Mouse (Mus musculus) liver, embryonic 15.5 days (tissue): ENCODE measurements at regions not wholly inside any gene's neighbourhood (a gene's known extent, or its start where the extent isn't known, plus 50 kb on each side); places are given as distances from the start of the nearest gene placed in this dataset.

Source experiments
- ATAC-seq: fragments of 200-750 bp; cut with Nextera tagmentation; 2 replicates; pipeline ENCODE4 v1.8.0; 2017; ENCODE audit warnings: moderate number of reproducible peaks, mild to moderate bottlenecking, moderate library complexity; ENCODE audit not compliant: insufficient read depth
- H3K27ac ChIP-seq: fragments of 300-500 bp; sonication (generic); replicated peaks from 2 replicates; pipeline ENCODE4 v1.5.1; 2015; ENCODE audit warnings: mild to moderate bottlenecking, inconsistent platforms
- H3K27me3 ChIP-seq: fragments of 300-500 bp; sonication (generic); 2 replicates; pipeline ENCODE4 v1.6.1; 2015; ENCODE audit warnings: mild to moderate bottlenecking, inconsistent platforms
- H3K36me3 ChIP-seq: fragments of 300-500 bp; sonication (generic); replicated peaks from 2 replicates; pipeline ENCODE4 v1.6.1; 2015; ENCODE audit warnings: moderate library complexity, mild to moderate bottlenecking, inconsistent platforms
- H3K4me1 ChIP-seq: fragments of 300-500 bp; sonication (generic); replicated peaks from 2 replicates; pipeline ENCODE4 v1.6.1; 2015; ENCODE audit warnings: inconsistent platforms
- H3K4me2 ChIP-seq: fragments of 300-500 bp; sonication (generic); 2 replicates; pipeline ENCODE4 v1.6.1; 2015; ENCODE audit warnings: moderate library complexity, mild to moderate bottlenecking, inconsistent platforms
- H3K4me3 ChIP-seq: fragments of 300-500 bp; sonication (generic); replicated peaks from 2 replicates; pipeline ENCODE4 v1.5.1; 2015; ENCODE audit warnings: mild to moderate bottlenecking, inconsistent platforms
- H3K9ac ChIP-seq: fragments of 300-500 bp; sonication (generic); 2 replicates; pipeline ENCODE4 v1.6.1; 2015; ENCODE audit warnings: moderate library complexity, mild to moderate bottlenecking, inconsistent platforms
- H3K9me3 ChIP-seq: fragments of 300-500 bp; sonication (generic); replicated peaks from 2 replicates; pipeline ENCODE4 v1.6.1; 2016; ENCODE audit warnings: inconsistent platforms
- WGBS: fragments of 180-500 bp; shearing (Covaris S2); methylation state at CpG from one replicate; pipeline ENCODE4 v1.1.7; 2015; ENCODE audit warnings: mixed read lengths; ENCODE audit not compliant: insufficient replicate concordance; 5-methylcytosine and 5-hydroxymethylcytosine counted together

DNA sequence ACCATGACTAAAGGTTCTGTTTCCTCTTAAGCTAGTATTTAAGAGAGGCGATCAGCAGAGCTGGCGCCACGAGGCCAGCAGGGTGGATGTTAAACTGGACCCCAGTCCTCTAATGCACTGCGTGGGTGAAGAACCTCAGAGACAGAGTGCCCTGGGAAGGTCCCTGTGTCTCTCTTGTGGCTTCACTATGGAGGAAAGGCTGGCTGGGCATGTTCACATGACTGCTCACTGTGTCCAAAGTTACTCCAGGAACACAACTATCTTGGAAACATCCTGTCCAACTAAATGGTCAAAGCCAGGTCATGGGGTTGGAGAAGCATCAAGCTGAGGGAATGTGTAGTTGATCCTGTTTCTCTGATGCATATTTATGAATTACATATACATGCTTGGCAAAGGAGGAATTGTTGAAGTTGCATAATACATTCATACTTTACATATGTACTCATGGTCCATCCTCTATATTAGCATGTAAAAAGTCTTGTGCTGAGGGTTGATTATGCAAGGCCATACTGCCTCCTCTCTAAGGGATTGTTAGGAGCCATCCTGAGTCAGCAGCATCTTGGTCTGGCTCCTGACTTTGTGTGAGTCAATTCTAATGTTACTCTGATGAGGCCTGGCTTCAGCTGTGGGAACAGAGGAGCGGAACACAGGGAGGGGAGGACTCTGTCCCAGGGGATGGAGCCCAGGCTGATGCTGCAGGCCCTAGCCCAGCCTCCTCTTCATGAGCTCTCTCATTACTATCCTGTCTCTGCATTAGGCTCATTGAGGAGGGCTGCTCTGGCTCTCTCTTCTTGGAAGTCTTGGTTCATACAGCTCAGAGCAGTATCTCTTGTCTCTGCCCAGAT, 387.9 kb upstream of the Tshz3 start:
- Histone ChIP-seq H3K27me3 (no peaks in the 10 kb centered on the region), H3K9ac (no peak overlapping the region), H3K36me3 (no peaks in the 10 kb centered on the region), H3K9me3 (0 out of 2 replicates have a peak, but pooled peaks cover 4% of the 10 kb centered on the region), H3K27ac (no peak overlapping the region), H3K4me2 (no peak overlapping the region), H3K4me3 (no peak overlapping the region), H3K4me1 (no peaks in the 10 kb centered on the region)
- 71% methylated on average over 5 of the region's 5 CpGs for whole genome bisulfite sequencing
- ATAC-seq, result no peak

DNA sequence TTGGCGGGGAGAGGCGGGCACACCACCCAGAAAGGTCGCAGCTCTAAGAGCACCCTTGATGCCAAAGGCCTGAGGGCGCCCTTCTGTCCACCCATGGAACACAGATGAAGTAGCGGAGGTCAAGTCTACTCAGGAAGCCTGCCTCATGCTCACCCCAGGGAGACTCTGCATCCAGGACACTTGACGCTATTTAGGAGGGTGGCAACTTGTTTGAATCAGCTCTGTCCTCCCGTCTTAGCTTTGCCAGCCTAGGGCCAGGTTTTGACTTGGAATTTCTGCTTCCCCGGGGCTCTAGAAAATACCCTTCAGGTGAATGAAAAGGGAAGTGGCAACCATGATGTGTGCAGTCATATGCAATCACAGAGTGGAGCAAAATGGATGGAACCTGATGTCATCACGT, 389.2 kb upstream of the Tshz3 start:
- 64% methylated on average over 9 of the region's 9 CpGs for WGBS
- Histone ChIP-seq H3K4me3 (no peak overlapping the region), H3K4me2 (no peak overlapping the region), H3K4me1 (no peaks in the 10 kb centered on the region), H3K27me3 (no peaks in the 10 kb centered on the region), H3K9me3 (0 out of 2 replicates have a peak, but pooled peaks cover 4% of the 10 kb centered on the region), H3K27ac (no peak overlapping the region), H3K9ac (no peak overlapping the region), H3K36me3 (no peaks in the 10 kb centered on the region)
- ATAC-seq, result no peak

GRCm38 (mm10) chr7:36308106-36308620, 389.8 kb upstream of the Tshz3 start:
- WGBS, result 69% methylated on average over 10 of the region's 10 CpGs
- no peak overlapping the region for H3K4me3 ChIP-seq
- 0 out of 2 replicates have a peak, but pooled peaks cover 4% of the 10 kb centered on the region for H3K9me3 ChIP-seq
- H3K9ac ChIP-seq, result no peak overlapping the region
- H3K27me3 ChIP-seq, result no peaks in the 10 kb centered on the region
- no peaks in the 10 kb centered on the region for H3K4me1 ChIP-seq
- no peak overlapping the region for H3K27ac ChIP-seq
- H3K36me3 ChIP-seq, result no peaks in the 10 kb centered on the region
- no peak for ATAC-seq
- H3K4me2 ChIP-seq, result no peak overlapping the region

GRCm38 (mm10) chr7:36277275-36277674, 420.6 kb upstream of the Tshz3 start:
- Histone ChIP-seq H3K4me1 (no peaks in the 10 kb centered on the region), H3K9me3 (no peaks in the 10 kb centered on the region), H3K9ac (no peak overlapping the region), H3K4me2 (no peak overlapping the region), H3K27me3 (no peaks in the 10 kb centered on the region), H3K36me3 (no peaks in the 10 kb centered on the region), H3K27ac (no peak overlapping the region), H3K4me3 (no peak overlapping the region)
- no peak for ATAC-seq

DNA sequence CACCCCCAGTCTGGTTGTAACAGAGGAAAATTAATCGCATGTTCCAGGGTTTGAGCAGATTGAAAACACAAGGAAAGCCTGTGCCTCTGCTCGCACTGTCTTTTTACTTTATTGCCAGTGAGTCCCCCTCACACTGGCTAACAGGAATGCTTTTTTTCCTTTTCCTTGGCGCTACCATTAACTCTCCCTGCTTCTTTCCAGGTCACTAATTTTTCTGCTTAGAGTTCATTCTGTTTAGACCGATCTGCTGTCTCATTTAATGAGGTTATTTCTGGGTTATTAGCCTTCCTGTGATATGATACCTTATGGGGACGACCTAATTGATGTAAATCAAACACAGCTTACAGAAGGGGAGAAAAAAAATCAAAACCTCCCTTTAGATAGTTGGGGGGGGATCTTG, 429.0 kb upstream of the Tshz3 start:
- Histone ChIP-seq H3K9ac (no peak overlapping the region), H3K4me3 (no peak overlapping the region), H3K9me3 (no peaks in the 10 kb centered on the region), H3K4me1 (no peaks in the 10 kb centered on the region), H3K36me3 (no peaks in the 10 kb centered on the region), H3K27ac (no peak overlapping the region), H3K4me2 (no peak overlapping the region), H3K27me3 (no peaks in the 10 kb centered on the region)
- 42% methylated on average over 5 of the region's 5 CpGs for WGBS
- ATAC-seq, result no peak

- Histone ChIP-seq H3K4me3 (no peak overlapping the region), H3K36me3 (no peaks in the 10 kb centered on the region), H3K9me3 (no peaks in the 10 kb centered on the region), H3K4me1 (no peaks in the 10 kb centered on the region), H3K27me3 (no peaks in the 10 kb centered on the region), H3K4me2 (no peak overlapping the region), H3K27ac (no peak overlapping the region), H3K9ac (no peak overlapping the region)
- 57% methylated on average over 7 of the region's 7 CpGs for WGBS
- ATAC-seq, result no peak
Observed at GRCm38 (mm10) chr7:36265163-36265823, 432.6 kb upstream of the Tshz3 start.

GRCm38 (mm10) chr7:36262124-36262710, 435.7 kb upstream of the Tshz3 start:
- no peak for ATAC-seq
- Histone ChIP-seq H3K4me1 (no peaks in the 10 kb centered on the region), H3K27ac (no peak overlapping the region), H3K4me2 (no peak overlapping the region), H3K4me3 (no peak overlapping the region), H3K27me3 (no peaks in the 10 kb centered on the region), H3K9me3 (no peaks in the 10 kb centered on the region), H3K36me3 (no peaks in the 10 kb centered on the region), H3K9ac (no peak overlapping the region)
- WGBS, result 67% methylated on average over 8 of the region's 8 CpGs

GRCm38 (mm10) chr7:36257102-36257501, 440.8 kb upstream of the Tshz3 start:
- no peak overlapping the region for H3K4me3 ChIP-seq
- no peaks in the 10 kb centered on the region for H3K27me3 ChIP-seq
- no peaks in the 10 kb centered on the region for H3K9me3 ChIP-seq
- no peaks in the 10 kb centered on the region for H3K4me1 ChIP-seq
- H3K4me2 ChIP-seq, result no peak overlapping the region
- no peak for ATAC-seq
- WGBS, result 77% methylated on average over 15 of the region's 15 CpGs
- H3K9ac ChIP-seq, result no peak overlapping the region
- no peaks in the 10 kb centered on the region for H3K36me3 ChIP-seq
- H3K27ac ChIP-seq, result no peak overlapping the region

DNA sequence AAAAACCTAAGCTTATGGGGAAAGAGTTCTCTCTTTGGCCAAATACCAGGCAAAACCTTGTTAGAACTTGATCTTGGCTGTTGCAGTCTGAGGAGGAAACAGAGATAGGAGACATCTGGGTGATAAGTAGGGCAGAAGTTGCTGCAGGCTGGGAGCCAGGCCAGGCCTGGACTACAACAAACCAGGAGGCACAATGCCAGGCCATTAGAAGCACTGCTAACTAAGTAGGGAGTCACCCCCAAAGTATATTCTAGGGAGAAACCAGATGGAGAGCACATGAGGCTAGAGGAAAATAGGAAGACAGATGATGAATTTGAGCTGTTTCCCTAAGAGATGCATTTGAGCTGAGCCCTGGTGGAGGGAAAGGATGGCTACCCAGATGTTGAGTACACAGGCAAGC, 444.6 kb upstream of the Zfp507 start:
- Histone ChIP-seq H3K9me3 (no peaks in the 10 kb centered on the region), H3K4me3 (no peak overlapping the region), H3K9ac (no peak overlapping the region), H3K27me3 (no peaks in the 10 kb centered on the region), H3K4me1 (no peaks in the 10 kb centered on the region), H3K36me3 (no peaks in the 10 kb centered on the region), H3K4me2 (no peak overlapping the region), H3K27ac (no peak overlapping the region)
- ATAC-seq, result no peak

GRCm38 (mm10) chr7:36236673-36237072, 433.9 kb upstream of the Zfp507 start:
- Histone ChIP-seq H3K36me3 (no peaks in the 10 kb centered on the region), H3K4me2 (no peak overlapping the region), H3K27ac (no peak overlapping the region), H3K4me1 (no peaks in the 10 kb centered on the region), H3K9me3 (no peaks in the 10 kb centered on the region; the same call in 1 of the 2 replicates), H3K4me3 (no peak overlapping the region), H3K9ac (no peak overlapping the region), H3K27me3 (no peaks in the 10 kb centered on the region)
- 71% methylated on average over 2 of the region's 2 CpGs for WGBS
- ATAC-seq, result no peak

- no peak for ATAC-seq
- H3K4me3 ChIP-seq, result no peak overlapping the region
- H3K27me3 ChIP-seq, result no peaks in the 10 kb centered on the region
- no peaks in the 10 kb centered on the region for H3K4me1 ChIP-seq
- H3K36me3 ChIP-seq, result no peaks in the 10 kb centered on the region
- no peaks in the 10 kb centered on the region for H3K9me3 ChIP-seq
- H3K9ac ChIP-seq, result no peak overlapping the region
- H3K4me2 ChIP-seq, result no peak overlapping the region
- H3K27ac ChIP-seq, result no peak overlapping the region
Observed at GRCm38 (mm10) chr7:36229031-36229430, 426.2 kb upstream of the Zfp507 start.
